Comparison of ENCODE assay signal across 8 mouse cellular contexts in genomic region chr7:122015105-122015504, GRCm38 (mm10). TPM values are rescaled to one million over a fixed set of nuclear protein-coding genes. Genes with fewer than 3 reads are reported as not detected.
DNase-seq lines count a peak whose midpoint lies in the region; ATAC-seq lines count a peak whose summit lies in the region.

No protein-coding gene starts in this region.

- H3K9me3 ChIP-seq in forebrain, embryonic 12.5 days: no peaks in the 10 kb centered on the region
- no peaks in the 10 kb centered on the region for H3K9me3 ChIP-seq in forebrain, embryonic 11.5 days (ENCODE audit: control insufficient read depth, low read length)
- H3K9me3 ChIP-seq in limb, embryonic 11.5 days (ENCODE audit: control insufficient read depth, low read length): no peaks in the 10 kb centered on the region
- no peaks in the 10 kb centered on the region for H3K9me3 ChIP-seq in neural tube, embryonic 14.5 days (ENCODE audit: control insufficient read depth, low read length)

- peaks cover 27% of the 10 kb centered on the region for H3K36me3 ChIP-seq in forebrain, embryonic 12.5 days (replicated peaks)
- no peaks in the 10 kb centered on the region; the same call in 1 of the 2 replicates for H3K36me3 ChIP-seq in forebrain, embryonic 11.5 days (ENCODE audit: control insufficient read depth, insufficient read depth, low read length)
- H3K36me3 ChIP-seq in limb, embryonic 11.5 days (ENCODE audit: control insufficient read depth, insufficient read depth, low read length): peaks cover 7% of the 10 kb centered on the region
- peaks cover 11% of the 10 kb centered on the region; the same call in 1 of the 2 replicates for H3K36me3 ChIP-seq in neural tube, embryonic 14.5 days (ENCODE audit: control insufficient read depth, insufficient read depth, low read length)

- peaks cover 37% of the 10 kb centered on the region for H3K4me1 ChIP-seq in forebrain, embryonic 12.5 days
- H3K4me1 ChIP-seq in forebrain, embryonic 11.5 days (replicated peaks; ENCODE audit: control insufficient read depth, insufficient read depth, low read length): peaks cover 5% of the 10 kb centered on the region; the same call in 1 of the 2 replicates
- H3K4me1 ChIP-seq in limb, embryonic 11.5 days (ENCODE audit: control insufficient read depth, insufficient read depth, low read length): peaks cover 26% of the 10 kb centered on the region
- peaks cover 21% of the 10 kb centered on the region for H3K4me1 ChIP-seq in neural tube, embryonic 14.5 days (ENCODE audit: control insufficient read depth, insufficient read depth, low read length)

- WGBS in forebrain, embryonic 12.5 days: 70% methylated on average over 8 of the region's 8 CpGs
- 68% methylated on average over 8 of the region's 8 CpGs for WGBS in forebrain, embryonic 11.5 days
- 35% methylated on average over 8 of the region's 8 CpGs for WGBS in limb, embryonic 11.5 days
- 39% methylated on average over 8 of the region's 8 CpGs for WGBS in neural tube, embryonic 14.5 days

- H3K27me3 ChIP-seq in forebrain, embryonic 12.5 days: no peaks in the 10 kb centered on the region
- no peaks in the 10 kb centered on the region for H3K27me3 ChIP-seq in forebrain, embryonic 11.5 days (ENCODE audit: control insufficient read depth, insufficient read depth, low read length)
- no peaks in the 10 kb centered on the region for H3K27me3 ChIP-seq in limb, embryonic 11.5 days (ENCODE audit: control insufficient read depth, insufficient read depth, low read length)
- H3K27me3 ChIP-seq in neural tube, embryonic 14.5 days (ENCODE audit: control insufficient read depth, insufficient read depth, low read length): no peaks in the 10 kb centered on the region

- H3K9ac ChIP-seq in forebrain, embryonic 12.5 days: no peak overlapping the region
- no peak overlapping the region for H3K9ac ChIP-seq in forebrain, embryonic 11.5 days (ENCODE audit: low read length)
- H3K9ac ChIP-seq in limb, embryonic 11.5 days (ENCODE audit: low read length): no peak overlapping the region
- H3K9ac ChIP-seq in neural tube, embryonic 14.5 days (replicated peaks; ENCODE audit: low read depth, low read length): peak overlapping the region; percentile 32; the same call in 1 of the 2 replicates

- no peak overlapping the region for H3K4me3 ChIP-seq in forebrain, embryonic 12.5 days (replicated peaks)
- H3K4me3 ChIP-seq in forebrain, embryonic 11.5 days (ENCODE audit: low read depth, low read length): no peak overlapping the region
- no peak overlapping the region for H3K4me3 ChIP-seq in limb, embryonic 11.5 days (ENCODE audit: low read depth, low read length)
- no peak overlapping the region for H3K4me3 ChIP-seq in neural tube, embryonic 14.5 days (ENCODE audit: low read depth, low read length)

- intact Hi-C loops in heart, postnatal 10 days (cut with DNase I): no loop called here

- no peak for DNase-seq in forebrain, embryonic 11.5 days (ENCODE audit: low spot score)
- DNase-seq in c-Kit-positive CD71-positive TER-119-positive erythroid progenitor cells, embryonic 14.5 days (ENCODE audit: low spot score): peak; percentile 27
- peak; percentile 61 for DNase-seq in heart, postnatal 10 days
- DNase-seq in limb, embryonic 11.5 days (ENCODE audit: low spot score): peak; percentile 34
- DNase-seq in frontal cortex, postnatal 10 days (ENCODE audit: low spot score in 2 of 2): no peak
- DNase-seq in left cerebral cortex, adult 8-10 months (ENCODE audit: low spot score in 2 of 2): no peak

- H3K4me2 ChIP-seq in forebrain, embryonic 12.5 days: no peak overlapping the region
- no peak overlapping the region for H3K4me2 ChIP-seq in forebrain, embryonic 11.5 days (ENCODE audit: low read depth, low read length, severe bottlenecking)
- no peak overlapping the region; the same call in 1 of the 2 replicates for H3K4me2 ChIP-seq in limb, embryonic 11.5 days (ENCODE audit: low read depth, severe bottlenecking)
- peak overlapping the region; percentile 30; the same call in 1 of the 2 replicates for H3K4me2 ChIP-seq in neural tube, embryonic 14.5 days (ENCODE audit: low read depth, low read length)

- H3K27ac ChIP-seq in forebrain, embryonic 12.5 days: 0 out of 2 replicates have a peak overlapping the region, but pooled peaks have one; percentile 47
- H3K27ac ChIP-seq in forebrain, embryonic 11.5 days (ENCODE audit: low read depth, low read length): no peak overlapping the region
- H3K27ac ChIP-seq in limb, embryonic 11.5 days (replicated peaks; ENCODE audit: low read depth, low read length): 0 out of 2 replicates have a peak overlapping the region, but pooled peaks have one; percentile 21
- H3K27ac ChIP-seq in neural tube, embryonic 14.5 days (ENCODE audit: low read depth, low read length): no peak overlapping the region; the same call in none of the 2 replicates

- ATAC-seq in forebrain, embryonic 12.5 days (ENCODE audit: low FRiP score): no peak
- no peak for ATAC-seq in forebrain, embryonic 11.5 days (replicated peaks; ENCODE audit: low FRiP score)
- peak; percentile 24 for ATAC-seq in limb, embryonic 11.5 days (ENCODE audit: insufficient number of reproducible peaks, low FRiP score, low TSS enrichment, low read depth)
- ATAC-seq in neural tube, embryonic 14.5 days (ENCODE audit: low read depth): no peak

RNA-seq across cellular contexts. Expression of gene Gga2, which starts 5.9 kb away (rescaled TPM):
- polyA plus RNA-seq in forebrain, embryonic 12.5 days (2016; fragmentation: Nextera tagmentation; extraction: Ambion mirVana): 72.5 and 73.7 TPM in 2 replicates
- polyA plus RNA-seq in forebrain, embryonic 11.5 days (2014; fragmentation: Nextera tagmentation; extraction: Ambion mirVana): 60.1 and 60.6 TPM in 2 replicates
- 10 to 100 TPM; 42.1 TPM for total RNA-seq in heart, postnatal 10 days (2021)
- polyA plus RNA-seq in limb, embryonic 11.5 days (2014; fragmentation: Nextera tagmentation; extraction: Ambion mirVana): 90.2 and 108 TPM in 2 replicates
- polyA plus RNA-seq in neural tube, embryonic 14.5 days (2014; fragmentation: Nextera tagmentation; extraction: Ambion mirVana): 25.7 and 46.6 TPM in 2 replicates
- 10 to 100 TPM; 30.4 to 37.7 (median 35.3) TPM for total RNA-seq in left cerebral cortex, adult 8-10 months (2022)

RNA-seq across cellular contexts. Expression of gene Cog7, which starts 33.6 kb away (rescaled TPM):
- polyA plus RNA-seq in forebrain, embryonic 12.5 days (2016; fragmentation: Nextera tagmentation; extraction: Ambion mirVana): 21.9 and 23.0 TPM in 2 replicates
- 22.0 and 23.8 TPM in 2 replicates for polyA plus RNA-seq in forebrain, embryonic 11.5 days (2014; fragmentation: Nextera tagmentation; extraction: Ambion mirVana)
- 10 to 100 TPM; 16.0 to 19.2 TPM for total RNA-seq in heart, postnatal 10 days (2021)
- 20.8 and 21.0 TPM in 2 replicates for polyA plus RNA-seq in limb, embryonic 11.5 days (2014; fragmentation: Nextera tagmentation; extraction: Ambion mirVana)
- 27.3 and 30.1 TPM in 2 replicates for polyA plus RNA-seq in neural tube, embryonic 14.5 days (2014; fragmentation: Nextera tagmentation; extraction: Ambion mirVana)
- 10 to 100 TPM; 45.4 to 51.0 (median 48.1) TPM for total RNA-seq in left cerebral cortex, adult 8-10 months (2022)

RNA-seq across cellular contexts. Expression of gene Ubfd1, which starts 51.9 kb away (rescaled TPM):
- polyA plus RNA-seq in forebrain, embryonic 12.5 days (2016; fragmentation: Nextera tagmentation; extraction: Ambion mirVana): 78.9 and 83.5 TPM in 2 replicates
- polyA plus RNA-seq in forebrain, embryonic 11.5 days (2014; fragmentation: Nextera tagmentation; extraction: Ambion mirVana): 89.0 and 90.6 TPM in 2 replicates
- total RNA-seq in heart, postnatal 10 days (2021): 10 to 100 TPM; 41.5 to 50.2 TPM
- 108 and 109 TPM in 2 replicates for polyA plus RNA-seq in limb, embryonic 11.5 days (2014; fragmentation: Nextera tagmentation; extraction: Ambion mirVana)
- polyA plus RNA-seq in neural tube, embryonic 14.5 days (2014; fragmentation: Nextera tagmentation; extraction: Ambion mirVana): 98.4 and 102 TPM in 2 replicates
- total RNA-seq in left cerebral cortex, adult 8-10 months (2022): 10 to 100 TPM; 50.2 to 58.3 (median 51.9) TPM

RNA-seq across cellular contexts. Expression of gene Ears2, which starts 52.0 kb away (rescaled TPM):
- polyA plus RNA-seq in forebrain, embryonic 12.5 days (2016; fragmentation: Nextera tagmentation; extraction: Ambion mirVana): 15.0 and 16.1 TPM in 2 replicates
- polyA plus RNA-seq in forebrain, embryonic 11.5 days (2014; fragmentation: Nextera tagmentation; extraction: Ambion mirVana): 18.1 and 18.3 TPM in 2 replicates
- 10 to 100 TPM; 15.9 to 16.3 TPM for total RNA-seq in heart, postnatal 10 days (2021)
- 17.1 and 17.8 TPM in 2 replicates for polyA plus RNA-seq in limb, embryonic 11.5 days (2014; fragmentation: Nextera tagmentation; extraction: Ambion mirVana)
- 10.7 and 11.2 TPM in 2 replicates for polyA plus RNA-seq in neural tube, embryonic 14.5 days (2014; fragmentation: Nextera tagmentation; extraction: Ambion mirVana)
- total RNA-seq in left cerebral cortex, adult 8-10 months (2022): 1 to 10 TPM; 7.1 to 8.4 (median 7.9) TPM

Comparison
In these comparisons a context has a peak if more than half of its experiments do, and no peak if none do; other contexts are left out.
1. H3K27ac ChIP-seq: peak in forebrain, embryonic 12.5 days (single experiment) and limb, embryonic 11.5 days (single experiment); none in forebrain, embryonic 11.5 days (single experiment) and neural tube, embryonic 14.5 days (single experiment).
2. DNase-seq: peak in c-Kit-positive CD71-positive TER-119-positive erythroid progenitor cells, embryonic 14.5 days (single experiment), heart, postnatal 10 days (2 of 2) and limb, embryonic 11.5 days (single experiment); none in forebrain, embryonic 11.5 days (single experiment), frontal cortex, postnatal 10 days (0 of 2) and left cerebral cortex, adult 8-10 months (0 of 2).